Mouse (Mus musculus): ENCODE results near the gene Stx7.

- TF ChIP-seq POLR2A (IDR thresholded peaks at IDR 0.05; ENCODE audit: control insufficient read depth in 1 of 2, insufficient read depth in 1 of 2, low read depth in 1 of 2, low read length in 2 of 2, poor library complexity in 1 of 2): no peak
- TF ChIP-seq CTCF (IDR thresholded peaks at IDR 0.05 in 2 of 3, conservative IDR thresholded peaks at IDR 0.05 in 1 of 3; ENCODE audit: control insufficient read depth in 1 of 3, insufficient read depth in 1 of 3, low read depth in 2 of 3, low read length in 3 of 3, poor library complexity in 1 of 3, severe bottlenecking in 1 of 3): no peak
- no peak for TF ChIP-seq MEF2A (IDR thresholded peaks at IDR 0.05; ENCODE audit: extremely low read depth, insufficient replicate concordance, low read depth, low read length, poor library complexity, severe bottlenecking)
- TF ChIP-seq MYB (IDR thresholded peaks at IDR 0.05; ENCODE audit: low read depth, low read length): no peak
- TF ChIP-seq ZMIZ1 (IDR thresholded peaks at IDR 0.05; ENCODE audit: low read depth, low read length): no peak
- no peak for TF ChIP-seq EP300 (IDR thresholded peaks at IDR 0.05; ENCODE audit: low read depth in 1 of 2, low read length in 2 of 2)
- no peak for TF ChIP-seq MYC (IDR thresholded peaks at IDR 0.05; ENCODE audit: low read depth, low read length)
These were observed 41.3 kb downstream of the Stx7 start for GRCm38 (mm10) chr10:24190392-24190791.
